Mouse (Mus musculus) ovary, postnatal 14 days (tissue): Measurements from ENCODE around the gene Sbno1.

ENCODE experiments used
- DNase-seq: peaks from one replicate; pipeline ENCODE4 v3.0.0; 2022; ENCODE audit warnings: low spot score

The Sbno1 gene

GRCm38 (mm10) chr5:124330086-124330485, 95.7 kb downstream of the Sbno1 start:
- DNase-seq, result no peak

GRCm38 (mm10) chr5:124327510-124328364, 98.1 kb downstream of the Sbno1 start, which contains the start of the genes Mphosph9 and 2810006K23Rik:
Gene Mphosph9 (minus strand): TSS chr5:124327972.
Gene 2810006K23Rik (plus strand): TSS chr5:124328089.
- DNase-seq, result peak; percentile 99

- no peak for DNase-seq
Observed at GRCm38 (mm10) chr5:124326829-124327228, 99.0 kb downstream of the Sbno1 start.
